Mouse (Mus musculus) heart, embryonic 10.5 days (tissue): ENCODE measurements around the gene Kctd10. TPM values are rescaled to one million over a fixed set of nuclear protein-coding genes. Genes with fewer than 3 reads are reported as not detected.

ENCODE experiments used
- DNase-seq: peaks from one replicate; pipeline ENCODE4 v3.0.0-alpha.2; 2017; ENCODE audit warnings: low spot score
- H3K27ac ChIP-seq: fragments of 300-500 bp; sonication (generic); 2 replicates; pipeline ENCODE4 v1.5.1; 2016; ENCODE audit warnings: mild to moderate bottlenecking
- H3K27me3 ChIP-seq: fragments of 300-500 bp; sonication (generic); 2 replicates; pipeline ENCODE4 v1.6.1; 2016; ENCODE audit warnings: mild to moderate bottlenecking; ENCODE audit not compliant: poor library complexity, insufficient read depth, severe bottlenecking
- H3K36me3 ChIP-seq: fragments of 300-500 bp; sonication (generic); 2 replicates; pipeline ENCODE4 v1.6.1; 2016; ENCODE audit warnings: mild to moderate bottlenecking, moderate library complexity
- H3K4me1 ChIP-seq: fragments of 300-500 bp; sonication (generic); 2 replicates; pipeline ENCODE4 v1.6.1; 2016; ENCODE audit warnings: mild to moderate bottlenecking
- H3K4me3 ChIP-seq: fragments of 300-500 bp; sonication (generic); 2 replicates; pipeline ENCODE4 v1.5.1; 2016; ENCODE audit warnings: mild to moderate bottlenecking, moderate library complexity
- H3K9me3 ChIP-seq: fragments of 300-500 bp; sonication (generic); 2 replicates; pipeline ENCODE4 v1.6.1; 2016; ENCODE audit warnings: mild to moderate bottlenecking, moderate library complexity
- WGBS: fragments of 180-500 bp; shearing (Covaris S2); methylation state at CpG from one replicate; pipeline ENCODE4 v1.1.7; 2016; 5-methylcytosine and 5-hydroxymethylcytosine counted together
- microRNA-seq: library from miRNA; unstranded; fragments of <30 nt; microRNA quantifications from one replicate; pipeline ENCODE4, GENCODE M21; 2017
- polyA plus RNA-seq: library from polyadenylated mRNA; unstranded; fragments of >200 nt; fragmentation: Nextera tagmentation; extraction: Ambion mirVana; gene quantifications from 2 replicates; pipeline ENCODE4 v1.2.1, GENCODE M21; 2016

Gene Kctd10
- polyA plus RNA-seq, 1 experiment from 2014 or later, result 105 TPM

DNA sequence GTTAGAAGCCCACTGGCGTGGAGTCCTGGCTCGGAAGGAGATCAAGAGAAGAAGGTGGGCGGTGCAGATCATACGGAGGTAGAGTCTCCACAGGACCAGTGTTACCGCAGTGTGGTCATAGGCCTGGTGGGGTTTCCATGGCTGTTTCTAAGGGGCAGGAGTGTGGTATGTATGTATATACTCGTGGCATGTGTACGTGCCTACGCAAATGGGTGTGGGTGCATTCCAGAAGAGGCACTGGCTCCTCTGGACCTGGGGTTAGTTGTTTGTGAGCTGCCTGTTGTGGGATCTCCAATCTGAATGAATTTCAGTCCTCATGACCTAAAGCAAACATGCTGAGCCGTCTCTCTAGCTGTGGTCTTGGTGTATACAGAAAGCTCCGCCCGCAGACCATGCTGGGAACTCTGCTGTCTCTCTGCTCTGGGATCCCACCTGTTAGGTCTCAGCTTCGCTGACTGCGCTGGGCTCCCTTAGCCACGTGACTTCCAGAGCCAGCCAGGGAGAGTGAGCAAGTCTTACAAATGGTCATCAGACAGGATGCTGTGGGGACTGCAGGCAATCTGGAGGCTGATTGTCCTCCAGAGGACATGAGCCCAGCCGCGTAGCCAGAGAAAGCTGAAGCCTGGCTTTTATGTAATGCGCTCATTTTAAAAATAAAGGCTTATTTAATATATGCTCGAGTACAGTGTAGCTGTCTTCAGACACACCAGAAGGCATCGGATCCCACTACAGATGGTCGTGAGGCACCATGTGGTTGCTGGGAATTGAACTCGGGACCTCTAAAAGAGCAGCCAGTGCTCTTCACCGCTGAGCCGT lies 23.2 kb downstream of the Kctd10 start:
- peak overlapping the region; percentile 32 for H3K27ac ChIP-seq
- peaks cover 15% of the 10 kb centered on the region for H3K4me1 ChIP-seq
- no peaks in the 10 kb centered on the region for H3K9me3 ChIP-seq
- 49% methylated on average over 23 of the region's 23 CpGs for WGBS
- peak overlapping the region; percentile 25; the same call in 1 of the 2 replicates for H3K4me3 ChIP-seq
- peaks cover 32% of the 10 kb centered on the region for H3K36me3 ChIP-seq
- 0 out of 2 replicates have a peak, but pooled peaks cover 5% of the 10 kb centered on the region for H3K27me3 ChIP-seq
- no peak for DNase-seq

- 27% methylated on average over 7 of the region's 7 CpGs for WGBS
- Histone ChIP-seq H3K4me3 (peak overlapping the region; percentile 25; the same call in 1 of the 2 replicates), H3K36me3 (peaks cover 25% of the 10 kb centered on the region), H3K4me1 (peaks cover 15% of the 10 kb centered on the region), H3K27me3 (0 out of 2 replicates have a peak, but pooled peaks cover 5% of the 10 kb centered on the region), H3K9me3 (no peaks in the 10 kb centered on the region), H3K27ac (peak overlapping the region; percentile 32)
- peak; percentile 93 for DNase-seq
These were observed 23.9 kb downstream of the Kctd10 start for GRCm38 (mm10) chr5:114356250-114356935.

DNA sequence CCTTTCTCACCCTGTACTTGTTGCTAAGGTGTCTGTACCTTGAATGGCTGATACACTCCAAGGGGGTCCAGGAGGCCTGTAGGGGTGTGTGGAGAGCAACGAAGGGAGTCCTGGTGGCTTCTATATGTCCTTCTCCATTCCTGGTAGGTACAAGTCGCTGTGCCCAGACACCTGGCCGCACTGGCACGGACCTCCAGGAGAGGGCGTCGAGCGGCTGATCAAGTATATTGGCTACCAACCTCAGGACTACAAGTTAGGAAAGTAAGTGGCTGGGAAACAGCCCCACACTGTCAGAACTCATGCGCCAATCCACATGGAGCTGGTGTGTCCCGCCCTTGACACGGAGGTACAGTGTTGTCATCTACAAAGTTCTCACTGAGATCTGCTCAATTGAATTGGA lies 28.8 kb downstream of the Kctd10 start:
- H3K27ac ChIP-seq, result no peak overlapping the region
- peaks cover 10% of the 10 kb centered on the region for H3K4me1 ChIP-seq
- no peaks in the 10 kb centered on the region for H3K9me3 ChIP-seq
- H3K36me3 ChIP-seq, result no peaks in the 10 kb centered on the region
- peaks cover 11% of the 10 kb centered on the region; the same call in 1 of the 2 replicates for H3K27me3 ChIP-seq
- 53% methylated on average over 10 of the region's 10 CpGs for WGBS
- no peak overlapping the region for H3K4me3 ChIP-seq
- DNase-seq, result no peak

- no peaks in the 10 kb centered on the region for H3K36me3 ChIP-seq
- H3K9me3 ChIP-seq, result no peaks in the 10 kb centered on the region
- peaks cover 7% of the 10 kb centered on the region; the same call in 1 of the 2 replicates for H3K27me3 ChIP-seq
- DNase-seq, result peak; percentile 71
- 80% methylated on average over 10 of the region's 10 CpGs for WGBS
- no peak overlapping the region for H3K27ac ChIP-seq
- peaks cover 10% of the 10 kb centered on the region for H3K4me1 ChIP-seq
- H3K4me3 ChIP-seq, result no peak overlapping the region
These were observed 33.3 kb downstream of the Kctd10 start for GRCm38 (mm10) chr5:114347005-114347404.

DNA sequence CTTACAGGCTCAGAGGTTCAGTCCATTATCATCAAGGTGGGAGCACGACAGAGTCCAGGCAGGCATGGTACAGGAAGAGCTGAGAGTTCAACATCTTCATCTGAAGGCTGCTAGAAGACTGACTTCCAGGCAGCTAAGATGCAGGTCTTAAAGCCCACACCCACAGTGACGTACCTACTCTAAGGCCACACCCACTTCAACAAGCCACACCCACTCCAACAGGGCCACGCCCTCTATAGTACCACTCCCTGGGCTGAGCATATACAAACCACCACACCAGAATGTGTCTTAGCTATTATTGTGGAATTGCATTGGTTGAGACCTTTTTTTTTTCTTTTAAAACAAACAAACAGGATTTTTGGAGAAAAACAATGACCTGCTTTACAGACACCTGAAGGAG lies 34.8 kb downstream of the Kctd10 start:
- DNase-seq, result no peak

DNA sequence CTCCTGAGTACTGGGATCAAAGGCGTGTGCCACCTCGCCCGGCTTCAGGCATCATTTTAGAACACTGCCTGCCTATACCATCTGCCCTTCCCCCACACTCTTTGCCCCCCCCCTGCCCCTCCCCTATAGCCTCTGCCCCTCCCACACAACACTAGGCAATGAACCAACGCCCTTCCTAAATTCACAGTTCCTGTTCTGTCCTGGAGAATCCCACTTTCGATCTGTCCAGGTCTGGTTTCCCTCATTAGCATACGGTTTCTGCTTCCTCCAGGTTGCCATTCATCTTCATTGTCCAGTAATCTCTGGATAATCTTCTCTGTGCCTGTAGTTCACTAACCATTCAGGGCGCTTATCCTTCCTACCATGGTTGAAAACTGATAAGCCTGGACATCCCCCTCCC lies 36.7 kb downstream of the Kctd10 start:
- Histone ChIP-seq H3K9me3 (no peaks in the 10 kb centered on the region), H3K27ac (no peak overlapping the region), H3K36me3 (no peaks in the 10 kb centered on the region), H3K4me1 (peaks cover 10% of the 10 kb centered on the region), H3K4me3 (no peak overlapping the region), H3K27me3 (peaks cover 14% of the 10 kb centered on the region; the same call in 1 of the 2 replicates)
- no peak for DNase-seq
- WGBS, result 85% methylated on average over 7 of the region's 7 CpGs

More for the DNA sequence above, 34.8 kb downstream of the Kctd10 start:
- Histone ChIP-seq H3K36me3 (no peaks in the 10 kb centered on the region), H3K27me3 (peaks cover 11% of the 10 kb centered on the region; the same call in 1 of the 2 replicates), H3K4me1 (peaks cover 10% of the 10 kb centered on the region), H3K9me3 (no peaks in the 10 kb centered on the region), H3K27ac (no peak overlapping the region), H3K4me3 (no peak overlapping the region)
- 50% methylated on average over 3 of the region's 3 CpGs for WGBS

- peaks cover 14% of the 10 kb centered on the region; the same call in 1 of the 2 replicates for H3K27me3 ChIP-seq
- no peak overlapping the region for H3K4me3 ChIP-seq
- 72% methylated on average over 5 of the region's 5 CpGs for WGBS
- peaks cover 7% of the 10 kb centered on the region for H3K4me1 ChIP-seq
- H3K36me3 ChIP-seq, result no peaks in the 10 kb centered on the region
- no peak overlapping the region for H3K27ac ChIP-seq
- no peak for DNase-seq
- no peaks in the 10 kb centered on the region for H3K9me3 ChIP-seq
These were observed 37.3 kb downstream of the Kctd10 start for GRCm38 (mm10) chr5:114342996-114343395.

DNA sequence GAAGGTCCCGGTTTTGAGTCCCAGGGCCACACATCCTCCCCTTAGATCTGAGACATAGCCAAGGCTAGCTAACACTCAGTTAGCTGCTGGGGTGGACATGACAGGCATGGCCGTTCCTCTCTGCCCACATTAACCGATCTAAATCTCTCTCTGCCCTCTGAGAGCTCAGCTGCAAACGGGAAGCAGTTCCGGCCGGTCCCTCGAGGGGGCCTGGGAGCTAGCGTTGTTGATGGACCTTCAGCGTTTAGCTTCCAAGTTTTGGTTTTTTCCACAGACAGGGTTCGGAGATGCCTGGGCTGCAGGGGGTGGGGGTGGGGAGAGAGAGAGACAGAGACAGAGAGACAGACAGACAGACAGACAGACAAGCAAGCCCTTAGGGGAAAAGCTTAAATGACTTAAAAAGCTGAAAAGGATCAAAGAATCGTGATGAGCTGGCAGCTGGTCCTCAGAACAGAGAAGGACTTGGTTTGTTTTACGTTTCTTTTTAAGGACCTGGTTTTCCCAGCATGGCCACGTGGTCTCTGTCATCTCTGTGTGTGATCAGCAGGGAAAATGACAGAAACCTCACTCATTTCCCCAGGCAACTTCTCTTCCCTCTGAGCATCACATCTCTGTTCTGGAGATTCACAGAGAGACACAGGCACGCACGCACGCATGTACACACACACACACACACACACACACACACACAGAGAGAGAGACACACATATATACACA lies 56.4 kb downstream of the Kctd10 start:
- DNase-seq, result no peak
- H3K9me3 ChIP-seq, result no peaks in the 10 kb centered on the region
- peaks cover 18% of the 10 kb centered on the region for H3K27me3 ChIP-seq
- WGBS, result 24% methylated on average over 16 of the region's 16 CpGs
- H3K36me3 ChIP-seq, result no peaks in the 10 kb centered on the region
- H3K4me3 ChIP-seq, result 0 out of 2 replicates have a peak overlapping the region, but pooled peaks have one; percentile 19
- peaks cover 13% of the 10 kb centered on the region for H3K4me1 ChIP-seq
- H3K27ac ChIP-seq, result no peak overlapping the region

- 55% methylated on average over 25 of the region's 25 CpGs for WGBS
- no peak overlapping the region for H3K27ac ChIP-seq
These were observed 57.1 kb downstream of the Kctd10 start for GRCm38 (mm10) chr5:114323105-114323790.

More at GRCm38 (mm10) chr5:114323105-114323790, 57.1 kb downstream of the Kctd10 start:
- H3K4me3 ChIP-seq, result 0 out of 2 replicates have a peak overlapping the region, but pooled peaks have one; percentile 19
- no peaks in the 10 kb centered on the region for H3K9me3 ChIP-seq
- peaks cover 13% of the 10 kb centered on the region for H3K4me1 ChIP-seq
- no peaks in the 10 kb centered on the region for H3K36me3 ChIP-seq
- peaks cover 20% of the 10 kb centered on the region for H3K27me3 ChIP-seq
- DNase-seq, result no peak

Small RNA genes within 50 kb of the gene (microRNA-seq; reads per million reads assigned to microRNA genes)
- gene Mir7027, result not detected

Other genes with a start within 250 kb of the Kctd10 start
- gene Acacb, start 234.0 kb downstream of the Kctd10 start, polyA plus RNA-seq, result 5.8 and 11.7 TPM in 2 replicates
- not detected in 2 replicates for gene Foxn4, start 106.7 kb downstream of the Kctd10 start, polyA plus RNA-seq
- gene Myo1h, start 91.3 kb downstream of the Kctd10 start, polyA plus RNA-seq, result 0.71 and 0.82 TPM in 2 replicates
- 47.9 and 59.0 TPM in 2 replicates for gene Ube3b, start 99 bp upstream of the Kctd10 start, polyA plus RNA-seq
- 28.5 and 34.5 TPM in 2 replicates for gene Mmab, start 63.6 kb upstream of the Kctd10 start, polyA plus RNA-seq
- 34.1 and 45.1 TPM in 2 replicates for gene Mvk, start 63.8 kb upstream of the Kctd10 start, polyA plus RNA-seq
- gene Fam222a, start 187.5 kb upstream of the Kctd10 start, polyA plus RNA-seq, result 0.60 and 1.5 TPM in 2 replicates